Mouse (Mus musculus): ENCODE results near the gene Fcho2. TPM values are rescaled to one million over a fixed set of nuclear protein-coding genes. Genes with fewer than 3 reads are reported as not detected.

Gene Fcho2
- polyA plus RNA-seq, 1 experiment from 2014 or later = 39.6 TPM

DNA sequence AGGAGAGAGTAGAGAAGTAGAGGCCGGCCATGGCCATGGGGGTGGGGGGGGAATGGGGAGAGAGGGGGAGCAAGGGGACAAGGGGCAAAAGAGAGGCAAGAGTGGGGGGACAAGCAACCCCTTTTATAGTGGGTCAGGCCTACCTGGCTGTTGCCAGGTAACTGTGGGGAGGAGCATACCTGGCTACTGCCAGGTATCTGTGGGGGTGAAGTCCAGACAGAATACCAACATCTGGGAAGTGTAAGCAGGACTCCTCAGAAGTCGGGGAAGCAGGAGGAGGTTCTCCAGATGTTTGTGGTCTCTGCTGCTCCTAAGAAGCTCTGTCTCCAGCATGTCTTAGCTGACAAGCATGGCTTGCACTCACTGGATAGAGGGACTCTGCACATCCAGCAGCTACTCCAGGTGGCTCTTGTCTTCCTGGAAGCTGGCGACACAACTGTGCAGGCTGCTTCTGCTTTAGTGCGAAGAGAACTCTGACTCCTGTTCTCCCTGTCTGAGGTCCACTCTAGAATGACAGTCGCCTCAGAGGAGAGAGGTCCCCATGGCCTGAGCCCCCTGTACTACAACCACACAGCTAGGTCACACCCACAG lies 134.7 kb downstream of the Fcho2 start:
- Histone ChIP-seq H3K4me2 (no peak overlapping the region), H3K4me3 (ENCODE audit: low read depth, low read length) (no peak overlapping the region), H3K9me3 (ENCODE audit: low read depth, low read length) (no peaks in the 10 kb centered on the region), H3K27ac (ENCODE audit: low read depth) (no peak overlapping the region), H3K27me3 (ENCODE audit: insufficient read depth, low read length) (no peaks in the 10 kb centered on the region), H3K9ac (no peak overlapping the region), H3K36me3 (ENCODE audit: insufficient read depth) (no peaks in the 10 kb centered on the region), H3K4me1 (ENCODE audit: insufficient read depth) (peaks cover 4% of the 10 kb centered on the region; the same call in 1 of the 2 replicates)
- ATAC-seq (ENCODE audit: insufficient read depth) (no peak), DNase-seq (no peak)
- 38% methylated on average over 5 of the region's 5 CpGs for WGBS
- TF ChIP-seq CTCF (IDR thresholded peaks at IDR 0.05; ENCODE audit: low read depth) = no peak

DNA sequence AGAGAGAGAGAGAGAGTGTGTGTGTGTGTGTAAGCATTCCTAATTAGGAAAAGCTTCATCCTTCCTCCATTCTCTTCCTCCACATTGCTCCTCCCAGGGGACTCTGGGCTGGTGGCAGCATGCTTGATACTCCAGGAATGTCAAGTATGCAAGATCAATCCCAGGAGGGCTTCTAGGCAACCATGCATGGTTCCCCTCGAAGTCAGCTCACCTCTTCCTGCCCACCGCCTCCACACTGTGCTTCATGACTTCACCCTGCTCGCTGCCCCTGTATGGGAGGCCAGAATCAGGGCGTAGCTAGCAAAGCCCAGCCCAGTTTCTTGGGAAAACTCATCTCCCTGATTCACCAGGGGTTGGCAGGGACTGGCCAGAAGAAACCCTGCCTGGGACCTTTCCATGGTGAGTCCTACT lies 135.6 kb downstream of the Fcho2 start:
- WGBS = 23% methylated on average over 4 of the region's 4 CpGs
- ATAC-seq (ENCODE audit: insufficient read depth) = 0 out of 2 replicates have a peak, but pooled peaks have one; percentile 66
- H3K27ac ChIP-seq (ENCODE audit: low read depth) = no peak overlapping the region

DNA sequence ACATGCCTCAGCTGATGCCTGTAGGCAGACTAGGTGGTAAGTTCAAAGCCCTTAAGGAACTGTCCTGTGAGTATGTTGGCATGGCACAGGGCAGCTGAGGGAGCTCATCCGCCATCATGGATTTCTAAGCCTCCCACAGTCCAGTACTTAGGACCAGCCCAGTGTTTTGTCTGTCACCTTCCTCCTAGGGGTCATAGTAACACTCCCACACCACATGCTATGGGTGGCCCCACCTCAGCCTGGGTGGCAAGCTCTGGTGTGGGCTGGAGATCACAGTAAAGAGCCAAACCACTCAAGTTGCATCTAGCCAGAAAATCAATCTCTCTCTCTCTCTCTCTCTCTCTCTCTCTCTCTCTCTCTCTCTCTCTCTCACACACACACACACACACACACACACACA lies 136.0 kb downstream of the Fcho2 start:
- peaks cover 4% of the 10 kb centered on the region; the same call in 1 of the 2 replicates for H3K4me1 ChIP-seq (ENCODE audit: insufficient read depth)
- no peak overlapping the region for H3K27ac ChIP-seq (ENCODE audit: low read depth)
- no peak for TF ChIP-seq CTCF (IDR thresholded peaks at IDR 0.05; ENCODE audit: low read depth)
- ATAC-seq (ENCODE audit: insufficient read depth) (no peak), DNase-seq (no peak)
- 75% methylated on average over 1 of the region's 1 CpGs for WGBS
- H3K27me3 ChIP-seq (ENCODE audit: insufficient read depth, low read length) = no peaks in the 10 kb centered on the region
- no peak overlapping the region for H3K9ac ChIP-seq
- H3K36me3 ChIP-seq (ENCODE audit: insufficient read depth) = no peaks in the 10 kb centered on the region
- H3K4me2 ChIP-seq = no peak overlapping the region
- H3K4me3 ChIP-seq (ENCODE audit: low read depth, low read length) = no peak overlapping the region
- no peaks in the 10 kb centered on the region for H3K9me3 ChIP-seq (ENCODE audit: low read depth, low read length)

More for the DNA sequence above, 135.6 kb downstream of the Fcho2 start:
- Histone ChIP-seq H3K9ac (no peak overlapping the region), H3K36me3 (ENCODE audit: insufficient read depth) (no peaks in the 10 kb centered on the region), H3K4me2 (no peak overlapping the region), H3K9me3 (ENCODE audit: low read depth, low read length) (no peaks in the 10 kb centered on the region), H3K27me3 (ENCODE audit: insufficient read depth, low read length) (no peaks in the 10 kb centered on the region), H3K4me3 (ENCODE audit: low read depth, low read length) (no peak overlapping the region), H3K4me1 (ENCODE audit: insufficient read depth) (peaks cover 4% of the 10 kb centered on the region; the same call in 1 of the 2 replicates)
- DNase-seq = peak; percentile 29
- TF ChIP-seq CTCF (IDR thresholded peaks at IDR 0.05; ENCODE audit: low read depth) = no peak

DNA sequence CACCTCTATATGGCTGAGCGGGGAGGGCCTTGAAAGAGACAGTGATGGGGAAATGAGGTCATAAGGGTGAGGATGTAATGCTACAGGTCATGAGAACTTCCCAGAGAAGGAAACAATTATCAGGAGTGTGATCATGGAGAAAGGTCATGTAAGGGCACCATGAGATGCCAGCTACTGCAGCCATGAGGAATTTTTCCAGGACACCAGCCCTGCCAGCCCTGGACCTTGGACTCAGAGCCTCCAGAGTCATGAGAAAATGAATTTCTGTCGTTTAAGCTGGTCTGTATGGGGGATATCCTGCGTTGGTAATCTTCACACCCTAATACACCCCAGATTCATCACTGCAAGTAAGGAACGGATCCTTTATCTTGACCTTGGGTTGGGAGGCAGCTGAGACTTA lies 141.3 kb downstream of the Fcho2 start:
- no peaks in the 10 kb centered on the region for H3K36me3 ChIP-seq (ENCODE audit: insufficient read depth)
- no peak for DNase-seq
- no peaks in the 10 kb centered on the region for H3K9me3 ChIP-seq (ENCODE audit: low read depth, low read length)
- WGBS = 48% methylated on average over 4 of the region's 4 CpGs
- no peak for TF ChIP-seq CTCF (IDR thresholded peaks at IDR 0.05; ENCODE audit: low read depth)
- H3K9ac ChIP-seq = no peak overlapping the region
- H3K4me2 ChIP-seq = no peak overlapping the region
- H3K27ac ChIP-seq (ENCODE audit: low read depth) = no peak overlapping the region
- H3K4me3 ChIP-seq (ENCODE audit: low read depth, low read length) = no peak overlapping the region
- H3K27me3 ChIP-seq (ENCODE audit: insufficient read depth, low read length) = no peaks in the 10 kb centered on the region
- ATAC-seq (ENCODE audit: insufficient read depth) = no peak
- H3K4me1 ChIP-seq (ENCODE audit: insufficient read depth) = no peaks in the 10 kb centered on the region

Other genes with a start within 250 kb of the Fcho2 start
- 0.08 TPM in 1 of 2 replicates, not detected in the other for gene Tmem174, start 178.0 kb downstream of the Fcho2 start, polyA plus RNA-seq (2014; fragmentation: Nextera tagmentation; extraction: Ambion mirVana)
- gene Tmem171, start 120.6 kb downstream of the Fcho2 start, polyA plus RNA-seq (2014; fragmentation: Nextera tagmentation; extraction: Ambion mirVana) = 13.9 and 15.4 TPM in 2 replicates
- 39.3 and 46.5 TPM in 2 replicates for gene Tnpo1, start 110.9 kb upstream of the Fcho2 start, polyA plus RNA-seq (2014; fragmentation: Nextera tagmentation; extraction: Ambion mirVana)
- gene 1700024P04Rik, start 169.1 kb upstream of the Fcho2 start, polyA plus RNA-seq (2014; fragmentation: Nextera tagmentation; extraction: Ambion mirVana) = not detected in 2 replicates